In genomic region chr15:34021857-34022256, GRCm38 (mm10) we compare ENCODE assay signal across 9 mouse cellular contexts.
DNase-seq lines count a peak whose midpoint lies in the region; TF ChIP-seq lines count a peak whose summit lies in the region.
"Had no signal": no experiment of that assay in that cellular context is flagged by ENCODE, and none has a peak within 500 bp of the region (broad histone marks: within the 10 kb centered on the region; RNA-seq: fewer than 3 reads in every experiment).

No protein-coding gene starts in this region.

- DNase-seq in ES-E14 (ENCODE audit: low read depth, low spot score): peak; percentile 77
- peak; percentile 73 for DNase-seq in brain, adult 2 months (ENCODE audit: low read depth, low spot score)
- DNase-seq in forebrain, embryonic 10.5 days (ENCODE audit: extremely low spot score, low spot score): peak; percentile 63
- peak; percentile 37 for DNase-seq in heart, postnatal 25 days (ENCODE audit: low spot score)
- DNase-seq in layer of hippocampus, postnatal 10 days (ENCODE audit: low spot score in 2 of 2): peak; percentile 91
- DNase-seq in mesoderm, embryonic 11.5 days (ENCODE audit: low read depth, low spot score): peak; percentile 66
- DNase-seq in right cerebral cortex, postnatal 14 days: peak; percentile 85
- peak; percentile 40 to 80 for DNase-seq in urinary bladder, postnatal 4 days (ENCODE audit: low spot score in 2 of 2)

- intact Hi-C loops in heart, postnatal 25 days (cut with DNase I): no loop called here

- no peak overlapping the region for H3K27ac ChIP-seq in ES-E14 (ENCODE audit: insufficient read depth, low read depth, low read length, poor library complexity, severe bottlenecking)
- H3K27ac ChIP-seq in forebrain, embryonic 10.5 days: no peak overlapping the region
- H3K27ac ChIP-seq: limb, embryonic 13.5 days had no signal

- H3K9ac ChIP-seq in ES-E14 (ENCODE audit: insufficient read depth, low read depth, low read length, poor library complexity, severe bottlenecking): peak overlapping the region; percentile 57; the same call in 1 of the 2 replicates
- H3K9ac ChIP-seq: limb, embryonic 13.5 days had no signal

- H3K4me1 ChIP-seq in ES-E14 (ENCODE audit: control insufficient read depth in 2 of 2, insufficient read depth in 2 of 2, low read length in 2 of 2, poor library complexity in 1 of 2): peaks cover 1 to 2% of the 10 kb centered on the region in 2 experiments; a peak in 1 of 4 replicates
- H3K4me1 ChIP-seq in forebrain, embryonic 10.5 days: no peaks in the 10 kb centered on the region

- H3K4me3 ChIP-seq in ES-E14 (ENCODE audit: insufficient read depth in 1 of 2, low read depth in 1 of 2, low read length in 2 of 2, poor library complexity in 1 of 2, severe bottlenecking in 1 of 2): no peak overlapping the region
- no peak overlapping the region for H3K4me3 ChIP-seq in forebrain, embryonic 10.5 days
- H3K4me3 ChIP-seq: limb, embryonic 13.5 days had no signal

- no peaks in the 10 kb centered on the region for H3K27me3 ChIP-seq in forebrain, embryonic 10.5 days (ENCODE audit: poor library complexity, severe bottlenecking)
- H3K27me3 ChIP-seq: limb, embryonic 13.5 days had no signal

- H3K9me3 ChIP-seq in ES-E14 (ENCODE audit: control insufficient read depth, insufficient read depth, low read depth, low read length): no peaks in the 10 kb centered on the region
- no peaks in the 10 kb centered on the region for H3K9me3 ChIP-seq in forebrain, embryonic 10.5 days
- H3K9me3 ChIP-seq: limb, embryonic 13.5 days had no signal

- 26% methylated on average over 11 of the region's 11 CpGs for WGBS in forebrain, embryonic 10.5 days

- in situ Hi-C loops in ES-E14 (cut with MboI; ENCODE audit: low sequenced_read_pairs in 2 of 2, unreplicated experiment in 2 of 2): no loop called here

- H3K36me3 ChIP-seq in ES-E14 (ENCODE audit: control insufficient read depth, insufficient read depth, low read length, poor library complexity, severe bottlenecking): no peaks in the 10 kb centered on the region
- no peaks in the 10 kb centered on the region for H3K36me3 ChIP-seq in forebrain, embryonic 10.5 days (replicated peaks)
- H3K36me3 ChIP-seq: limb, embryonic 13.5 days had no signal

TF ChIP-seq in ES-E14, 5 proteins besides CTCF, POLR2A, EP300 and RAD21:
- TF ChIP-seq ZC3H11A (IDR thresholded peaks at IDR 0.05; ENCODE audit: borderline replicate concordance, low read depth, low read length) (peak; percentile 62; the same call in 1 of the 2 replicates), ZNF384 (IDR thresholded peaks at IDR 0.05; ENCODE audit: low read depth, low read length) (no peak)
TF ChIP-seq in ES-E14: peak in this region for 1.

Comparison
In these comparisons a context has a peak if more than half of its experiments do, and no peak if none do; other contexts are left out.
1. DNase-seq: peak in every context shown above with its lines; median percentile 91 in layer of hippocampus, postnatal 10 days; 85 in right cerebral cortex, postnatal 14 days; 77 in ES-E14; 73 in brain, adult 2 months; 66 in mesoderm, embryonic 11.5 days; 63 in forebrain, embryonic 10.5 days; 60 in urinary bladder, postnatal 4 days; 37 in heart, postnatal 25 days.